Mouse (Mus musculus) lung, postnatal 36 days (tissue): Measurements from ENCODE around the gene Traf7.
A peak's percentile ranks its signal among the peaks of the same experiment; 100 is the strongest.

Source experiments
- DNase-seq: peaks from one replicate; pipeline ENCODE4 v3.0.0; 2022; ENCODE audit warnings: mixed read lengths

Traf7 gene

GRCm38 (mm10) chr17:24544613-24545012 lies 16.9 kb upstream of the Traf7 start:
- no peak for DNase-seq

- peak; percentile 86 for DNase-seq
Observed at GRCm38 (mm10) chr17:24540375-24540774, 12.6 kb upstream of the Traf7 start.

GRCm38 (mm10) chr17:24538950-24539349 lies 11.2 kb upstream of the Traf7 start:
- peak; percentile 82 for DNase-seq

- no peak for DNase-seq
Observed at GRCm38 (mm10) chr17:24537536-24537935, 9.8 kb upstream of the Traf7 start.

- no peak for DNase-seq
Observed at GRCm38 (mm10) chr17:24535300-24535699, 7.6 kb upstream of the Traf7 start.

- no peak for DNase-seq
Observed at GRCm38 (mm10) chr17:24534160-24534718, 6.5 kb upstream of the Traf7 start, which contains the start of gene Rab26. Gene Rab26 (minus strand): TSS chr17:24534210.

- peak; percentile 95 for DNase-seq
Observed at GRCm38 (mm10) chr17:24533099-24533992, 5.6 kb upstream of the Traf7 start.

GRCm38 (mm10) chr17:24532045-24532444 lies 4.3 kb upstream of the Traf7 start:
- DNase-seq, result no peak

- DNase-seq, result no peak
Observed at GRCm38 (mm10) chr17:24531064-24531463, 3.3 kb upstream of the Traf7 start.

GRCm38 (mm10) chr17:24530361-24531050 lies 2.8 kb upstream of the Traf7 start:
- no peak for DNase-seq

- DNase-seq, result no peak
Observed at GRCm38 (mm10) chr17:24529883-24530282, 2.1 kb upstream of the Traf7 start.

- peak; percentile 71 for DNase-seq
Observed at GRCm38 (mm10) chr17:24529007-24529451, 1.3 kb upstream of the Traf7 start.

- no peak for DNase-seq
Observed at GRCm38 (mm10) chr17:24528560-24528918, 801 bp upstream of the Traf7 start.

GRCm38 (mm10) chr17:24527315-24527714 lies 423 bp downstream of the Traf7 start:
- peak; percentile 26 for DNase-seq

- DNase-seq, result no peak
Observed at GRCm38 (mm10) chr17:24524734-24525133, 3.0 kb downstream of the Traf7 start.

- no peak for DNase-seq
Observed at GRCm38 (mm10) chr17:24520450-24520849, 7.3 kb downstream of the Traf7 start.

GRCm38 (mm10) chr17:24514270-24515257 lies 13.2 kb downstream of the Traf7 start:
- peak; percentile 73 for DNase-seq

GRCm38 (mm10) chr17:24513609-24514008 lies 14.1 kb downstream of the Traf7 start:
- peak; percentile 83 for DNase-seq

- DNase-seq, result no peak
Observed at GRCm38 (mm10) chr17:24507806-24508460, 19.8 kb downstream of the Traf7 start.

GRCm38 (mm10) chr17:24507129-24507664 lies 20.5 kb downstream of the Traf7 start:
- no peak for DNase-seq

- DNase-seq, result no peak
Observed at GRCm38 (mm10) chr17:24506332-24507070, 21.2 kb downstream of the Traf7 start.
